Mouse (Mus musculus) bone marrow, adult 2 months (tissue): Measurements from ENCODE around the gene Nop2.

ENCODE experiments used
- CTCF ChIP-seq: fragments of 200-500 bp; IDR thresholded peaks from 2 replicates; pipeline ENCODE4 v1.5.1; 2011; ENCODE audit warnings: low read length, control low read depth; ENCODE audit not compliant: control insufficient read depth, insufficient read depth
- POLR2A ChIP-seq: fragments of 200-500 bp; IDR thresholded peaks from 2 replicates; pipeline ENCODE4 v1.6.1; 2011; ENCODE audit warnings: low read depth, mild to moderate bottlenecking, control low read depth, low read length, borderline replicate concordance; ENCODE audit not compliant: control insufficient read depth

DNA sequence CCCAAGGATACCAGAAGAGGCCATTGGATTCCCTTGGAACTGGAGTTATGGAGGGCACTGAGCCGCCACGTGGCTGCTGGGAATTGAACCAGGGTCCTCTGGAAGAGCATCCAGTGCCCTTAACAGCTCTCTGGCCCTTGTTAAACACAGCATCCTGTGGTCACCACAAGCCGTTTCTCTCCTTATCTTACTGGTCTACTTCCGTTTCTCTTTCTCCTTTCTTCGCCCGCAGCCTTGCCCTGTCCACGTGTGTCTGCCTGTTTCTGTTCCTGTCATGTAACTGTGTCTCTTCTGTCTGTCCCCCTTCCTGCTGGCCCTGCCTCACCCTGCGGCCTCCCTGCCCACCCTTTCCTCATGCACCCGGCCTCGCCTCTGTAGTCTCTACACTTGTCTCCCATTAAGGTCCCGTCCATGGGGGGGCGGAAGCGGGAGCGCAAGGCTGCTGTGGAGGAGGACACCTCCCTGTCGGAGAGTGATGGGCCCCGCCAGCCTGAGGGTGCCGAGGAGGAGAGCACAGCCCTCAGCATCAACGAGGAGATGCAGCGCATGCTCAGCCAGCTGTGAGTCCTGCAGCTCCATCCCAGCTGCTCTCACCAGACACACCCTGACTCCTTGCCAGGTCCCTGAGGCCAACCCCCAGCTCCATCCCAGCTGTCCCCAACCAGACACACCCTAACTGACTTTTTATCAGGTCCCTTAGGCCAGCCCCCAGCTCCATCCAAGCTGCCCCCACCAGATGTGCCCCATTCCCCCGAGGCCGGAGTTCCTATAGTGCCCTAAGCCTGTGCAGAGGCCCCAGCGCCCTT is 20.7 kb downstream of the Nop2 start:
- no peak for TF ChIP-seq CTCF
- TF ChIP-seq POLR2A = no peak
